Mouse (Mus musculus) cortical plate, adult 2 months (tissue): ENCODE results near the gene 1110059E24Rik. TPM values are rescaled to one million over a fixed set of nuclear protein-coding genes. Genes with fewer than 3 reads are reported as not detected.

Experiments used
- H3K27ac ChIP-seq: fragments of 200-500 bp; 2 replicates; pipeline ENCODE4 v1.5.1; 2012; ENCODE audit warnings: low read length, control low read depth, inconsistent platforms; ENCODE audit not compliant: insufficient read depth
- H3K4me1 ChIP-seq: fragments of 200-500 bp; 2 replicates; pipeline ENCODE4 v1.6.1; 2011; ENCODE audit warnings: low read length; ENCODE audit not compliant: control insufficient read depth, insufficient read depth
- H3K4me3 ChIP-seq: fragments of 200-500 bp; 2 replicates; pipeline ENCODE4 v1.5.1; 2011; ENCODE audit warnings: mild to moderate bottlenecking, low read length, control low read depth; ENCODE audit not compliant: insufficient read depth
- CTCF ChIP-seq: fragments of 200-500 bp; IDR thresholded peaks from 2 replicates; pipeline ENCODE4 v1.5.1; 2011; ENCODE audit warnings: mild to moderate bottlenecking, control low read depth, low read length; ENCODE audit not compliant: insufficient read depth; ENCODE audit errors: extremely low read depth
- POLR2A ChIP-seq: fragments of 200-500 bp; IDR thresholded peaks from 2 replicates; pipeline ENCODE4 v1.6.1; 2011; ENCODE audit warnings: mild to moderate bottlenecking, low read length, control low read depth; ENCODE audit not compliant: insufficient read depth; ENCODE audit errors: extremely low read depth
- polyA plus RNA-seq: library from polyadenylated mRNA; depleted of rRNA; stranded (reverse); fragments of >200 nt; gene quantifications from 2 replicates; pipeline ENCODE4 v1.2.3, GENCODE M21; 2012; rRNA removed

1110059E24Rik gene
- 22.9 and 25.2 TPM in 2 replicates for polyA plus RNA-seq

DNA sequence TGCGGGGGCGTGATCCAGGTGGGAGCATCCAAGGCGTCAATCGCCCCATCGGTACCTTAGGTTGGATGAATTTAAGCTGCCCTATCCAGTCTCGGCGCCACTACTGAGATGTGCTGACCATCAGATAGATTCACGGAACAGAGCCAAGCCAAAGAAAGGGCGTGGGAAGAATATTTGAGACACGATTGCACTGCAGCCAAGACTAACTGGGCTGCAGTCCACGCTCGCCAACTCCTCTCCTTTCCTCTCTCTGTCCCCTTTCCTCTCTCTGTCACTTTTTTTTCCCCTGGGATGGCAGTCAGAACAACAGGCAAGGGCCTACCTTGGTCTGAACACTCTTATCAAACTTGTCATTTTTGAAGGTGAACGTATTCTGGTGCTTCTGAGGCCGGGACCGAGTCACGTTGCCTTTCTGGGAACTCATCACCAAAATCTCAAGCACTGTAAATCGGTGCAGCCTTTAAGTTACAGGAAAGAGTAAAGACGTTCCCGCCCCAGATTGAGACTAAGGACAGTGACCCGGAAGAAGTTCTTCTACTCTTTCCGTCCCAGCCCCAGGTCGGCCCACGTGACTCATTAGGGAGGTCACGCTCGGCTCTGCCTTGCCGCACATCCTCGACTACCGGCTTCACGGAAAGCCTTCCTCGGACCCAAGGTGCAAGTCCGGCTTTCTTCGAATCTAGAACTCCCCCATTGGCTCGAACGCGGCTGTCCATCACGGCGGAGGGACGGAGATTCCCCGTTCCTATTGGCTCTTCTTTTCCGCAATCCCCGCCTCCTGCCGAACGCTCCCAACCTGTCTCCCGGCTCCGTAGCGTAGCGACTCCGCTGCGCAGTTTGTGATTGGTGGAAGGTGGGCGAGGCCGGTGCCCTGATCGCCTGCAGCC, at the start of gene 1110059E24Rik:
Gene 1110059E24Rik (minus strand): TSS at position 692 of the 887 bp plus-strand sequence.
- H3K27ac ChIP-seq: peak within 1 kb of the TSS; percentile 97
- H3K4me1 ChIP-seq: peaks cover 3% of the 10 kb centered on the region; the same call in 1 of the 2 replicates
- H3K4me3 ChIP-seq: peak within 1 kb of the TSS; percentile 69
- TF ChIP-seq CTCF (no peak), POLR2A (peak; percentile 59; the same call in 1 of the 2 replicates)

DNA sequence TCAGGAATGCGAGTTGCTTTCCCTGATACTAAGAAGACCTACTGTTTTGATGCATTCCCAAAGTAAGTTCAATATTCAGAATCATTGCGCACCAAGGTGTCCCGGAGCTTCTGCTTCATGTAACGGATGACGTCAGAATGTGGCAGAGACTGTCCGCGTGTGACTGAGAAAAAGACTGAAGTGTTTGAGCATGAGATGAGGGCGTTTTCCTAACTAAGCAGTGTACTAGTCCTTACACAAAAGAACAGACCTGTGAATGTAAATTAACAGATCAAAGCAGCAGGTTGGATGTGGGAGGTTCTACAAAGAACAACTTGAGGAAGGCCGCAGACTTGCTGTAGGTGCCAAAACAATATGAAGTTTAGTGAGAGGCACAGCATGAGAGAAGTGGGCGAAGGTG, 28.2 kb upstream of the 1110059E24Rik start:
- Histone ChIP-seq H3K4me1 (peaks cover 4% of the 10 kb centered on the region; the same call in 1 of the 2 replicates), H3K4me3 (no peak overlapping the region), H3K27ac (no peak overlapping the region)
- TF ChIP-seq CTCF: no peak
- TF ChIP-seq POLR2A: no peak

DNA sequence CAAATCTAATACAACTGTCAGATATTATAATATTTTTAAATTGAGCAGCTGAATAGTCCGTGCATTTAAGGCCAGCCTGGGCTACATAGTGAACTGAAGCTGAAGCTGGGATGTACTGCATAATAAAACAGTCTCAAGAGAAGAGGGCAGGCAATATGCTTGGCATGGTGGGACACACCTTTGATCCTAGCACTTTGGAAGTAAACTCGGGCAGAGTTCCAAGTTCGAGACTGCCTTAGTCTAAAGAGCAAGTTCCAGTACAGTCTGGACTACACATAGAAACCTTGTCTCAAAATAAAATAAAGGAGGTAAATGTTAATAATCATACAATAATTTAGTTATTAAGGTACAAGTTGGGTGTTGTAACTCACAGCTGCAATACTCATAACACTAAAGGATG, 27.3 kb upstream of the 1110059E24Rik start:
- Histone ChIP-seq H3K27ac (no peak overlapping the region), H3K4me3 (no peak overlapping the region), H3K4me1 (peaks cover 4% of the 10 kb centered on the region; the same call in 1 of the 2 replicates)
- TF ChIP-seq CTCF (no peak), POLR2A (no peak)

DNA sequence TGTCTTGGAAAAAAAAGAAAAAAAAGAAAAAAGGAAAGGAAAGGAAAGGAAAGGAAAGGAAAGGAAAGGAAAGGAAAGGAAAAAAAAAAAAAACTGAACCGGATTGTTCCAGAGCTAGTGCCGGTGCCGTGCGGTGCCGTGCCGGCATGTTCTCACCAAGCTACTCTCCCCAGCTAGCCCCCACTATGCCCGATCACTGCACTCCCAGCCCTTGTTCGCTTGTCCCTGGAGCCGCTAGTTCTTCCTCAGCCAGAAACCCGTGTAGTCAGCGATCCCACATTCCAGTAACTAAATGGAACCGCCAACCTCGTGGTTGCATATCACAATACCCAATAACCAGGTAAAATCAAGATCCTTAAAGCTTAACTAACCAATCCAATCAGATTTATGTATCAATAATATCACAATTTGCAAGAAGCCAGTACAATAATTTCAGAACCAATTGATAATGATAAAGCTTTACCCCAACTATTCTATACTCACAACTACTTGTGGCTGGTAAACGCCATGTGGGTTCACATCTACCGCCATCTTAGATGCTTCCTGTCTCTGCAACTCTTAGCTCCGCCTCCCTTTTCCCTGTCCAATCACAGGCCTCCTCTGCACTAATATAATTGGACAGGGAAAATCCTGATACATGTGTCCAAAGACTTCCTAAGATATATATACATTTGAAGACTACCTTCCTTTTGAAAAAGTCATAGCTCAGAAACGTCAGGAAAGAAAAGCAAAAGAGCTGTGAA, 21.7 kb upstream of the 1110059E24Rik start:
- no peak overlapping the region for H3K27ac ChIP-seq
- peaks cover 4% of the 10 kb centered on the region; the same call in 1 of the 2 replicates for H3K4me1 ChIP-seq
- TF ChIP-seq CTCF (no peak), POLR2A (no peak)
- H3K4me3 ChIP-seq: no peak overlapping the region

DNA sequence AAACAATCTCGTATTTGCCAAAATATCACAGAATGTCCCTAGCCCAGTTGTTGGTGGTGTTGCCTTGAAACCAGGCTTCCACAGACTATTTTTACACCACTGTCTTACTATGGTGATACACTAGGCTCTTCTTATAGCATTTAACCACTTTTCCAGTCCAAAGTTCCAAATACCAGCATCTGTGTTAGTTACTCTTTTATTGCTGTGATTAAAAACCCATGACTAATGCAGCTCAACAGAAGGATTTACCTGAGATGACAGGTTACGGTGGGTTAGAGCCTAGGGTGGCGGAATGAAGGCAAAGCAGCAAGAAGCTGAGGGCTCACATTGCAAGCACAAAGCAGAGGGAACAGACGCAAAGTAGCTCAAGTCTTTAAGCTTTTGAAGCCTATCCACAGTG, 16.9 kb upstream of the 1110059E24Rik start:
- Histone ChIP-seq H3K27ac (no peak overlapping the region), H3K4me3 (no peak overlapping the region), H3K4me1 (no peaks in the 10 kb centered on the region; the same call in 1 of the 2 replicates)
- no peak for TF ChIP-seq POLR2A
- TF ChIP-seq CTCF: no peak

DNA sequence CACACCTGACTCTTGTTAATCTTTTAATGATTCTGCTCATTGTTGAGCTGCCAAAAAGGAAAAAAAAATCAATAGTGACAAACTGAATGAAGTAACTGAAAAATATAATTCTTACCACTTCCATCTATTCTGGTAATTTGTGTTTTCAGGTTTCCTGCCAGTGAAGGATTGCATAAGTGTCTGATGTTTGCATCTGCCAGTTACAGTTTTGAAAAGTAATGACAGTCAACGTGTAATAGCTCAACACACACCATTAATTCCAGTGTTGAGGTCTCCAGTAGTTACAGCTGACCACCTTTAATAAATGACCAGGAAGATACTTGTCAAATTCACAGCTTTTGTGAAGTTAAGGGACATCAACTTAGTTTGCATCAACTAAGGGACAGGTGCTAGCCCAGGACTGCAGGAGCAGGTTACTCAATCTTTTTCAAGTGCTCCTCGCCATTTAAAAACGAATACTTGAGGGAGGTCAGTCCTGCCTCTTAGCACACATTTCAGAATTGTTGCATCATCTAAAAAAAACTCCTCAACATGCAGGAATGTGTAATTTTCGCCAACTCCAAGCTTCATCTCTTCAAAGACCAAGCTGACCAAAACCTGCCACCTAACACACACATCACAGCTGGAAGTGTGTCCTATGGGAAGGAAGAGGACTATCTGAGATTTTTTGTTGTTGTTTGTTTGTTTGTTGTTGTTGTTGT, 11.1 kb upstream of the 1110059E24Rik start:
- 0 out of 2 replicates have a peak overlapping the region, but pooled peaks have one; percentile 37 for H3K27ac ChIP-seq
- H3K4me3 ChIP-seq: no peak overlapping the region
- peaks cover 1% of the 10 kb centered on the region; the same call in 1 of the 2 replicates for H3K4me1 ChIP-seq
- TF ChIP-seq CTCF: no peak
- no peak for TF ChIP-seq POLR2A

DNA sequence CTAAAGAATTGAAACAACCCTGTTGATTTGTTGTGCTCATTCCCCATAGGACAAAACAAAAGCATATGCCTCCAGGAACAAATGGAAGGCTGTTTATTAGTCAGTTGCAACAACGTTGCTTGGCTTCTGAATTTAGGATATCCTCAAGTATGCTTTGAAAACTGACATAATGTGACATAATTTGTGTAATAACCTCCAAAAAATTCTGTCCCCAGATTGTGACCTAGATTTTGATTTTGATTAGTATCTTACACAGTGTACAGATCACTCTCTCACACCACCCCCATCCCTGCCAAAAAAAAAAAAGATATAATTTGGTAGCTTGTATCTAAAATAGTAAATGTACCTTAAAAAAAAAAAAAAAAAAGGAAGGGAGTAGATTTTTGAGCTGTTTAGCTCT, 8.0 kb upstream of the 1110059E24Rik start:
- Histone ChIP-seq H3K4me3 (no peak overlapping the region), H3K27ac (no peak overlapping the region), H3K4me1 (peaks cover 4% of the 10 kb centered on the region; the same call in 1 of the 2 replicates)
- TF ChIP-seq CTCF (no peak), POLR2A (no peak)

DNA sequence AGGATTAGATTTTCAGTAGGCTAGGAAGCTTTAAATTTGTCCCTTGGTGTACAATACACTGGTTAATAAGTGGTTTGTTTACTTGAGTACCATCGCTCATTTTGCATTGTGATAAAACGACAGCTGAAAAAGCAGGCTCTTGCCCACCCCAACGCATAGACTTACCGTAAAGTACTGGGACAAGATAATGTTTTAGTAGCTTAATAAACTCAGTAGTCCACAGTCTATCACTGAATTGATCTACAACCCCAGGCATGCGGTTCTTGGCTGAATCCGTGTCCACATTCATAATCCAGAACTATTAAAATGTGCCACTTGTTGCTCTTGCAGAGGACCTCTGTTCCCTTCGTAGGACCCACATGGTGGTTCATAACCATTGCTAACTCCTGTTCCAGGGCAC, 2.0 kb upstream of the 1110059E24Rik start:
- Histone ChIP-seq H3K27ac (no peak overlapping the region), H3K4me3 (peak overlapping the region; percentile 69), H3K4me1 (peaks cover 4% of the 10 kb centered on the region; the same call in 1 of the 2 replicates)
- no peak for TF ChIP-seq CTCF
- TF ChIP-seq POLR2A: no peak

DNA sequence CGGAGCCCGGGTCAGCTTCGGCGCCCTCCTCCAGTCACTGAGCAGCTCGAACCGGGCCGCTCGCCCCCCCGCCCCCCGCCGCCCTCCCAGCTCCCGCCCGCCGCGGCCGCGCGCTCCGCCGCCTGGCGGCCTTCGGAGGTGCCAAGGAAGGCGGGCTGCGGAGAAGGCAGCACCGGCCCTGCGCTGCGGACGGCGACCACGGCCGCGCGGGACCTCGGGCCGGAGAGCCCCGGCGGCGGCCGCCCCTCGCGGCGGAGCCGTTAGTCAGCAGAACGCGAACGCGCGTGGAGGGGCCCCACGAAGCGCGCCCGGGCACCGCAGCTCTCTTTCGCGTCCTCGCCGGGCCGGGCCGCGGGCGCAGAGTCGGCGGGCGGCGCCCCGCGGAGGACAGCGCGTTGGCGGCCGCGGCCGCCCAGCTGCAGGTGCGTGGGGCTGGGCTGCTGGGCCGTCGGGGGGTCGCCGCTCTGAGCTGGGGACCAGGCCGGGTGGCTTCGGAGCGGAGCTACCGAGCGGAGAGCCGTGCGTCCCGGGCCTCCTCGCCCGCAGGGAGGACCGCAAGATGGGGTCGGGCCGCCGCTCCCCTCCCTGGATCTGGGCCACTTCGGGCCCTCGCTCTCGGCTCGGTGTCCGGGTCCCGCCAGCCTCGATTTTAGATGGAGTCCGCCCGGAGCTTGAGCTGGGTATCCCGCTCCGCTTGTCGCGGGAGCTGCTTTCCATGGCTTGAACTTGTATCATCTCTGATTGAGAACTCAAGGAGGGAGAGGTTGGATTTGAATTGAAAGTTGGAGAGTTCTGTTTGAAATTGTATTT, 601 bp upstream of the 1110059E24Rik start, which contains the start of gene Abhd17b:
Gene Abhd17b (plus strand): TSS at position 14 of the 810 bp plus-strand sequence.
- peak within 1 kb of the TSS; percentile 69 for H3K4me3 ChIP-seq
- TF ChIP-seq CTCF (no peak), POLR2A (no peak)
- H3K27ac ChIP-seq: peak within 1 kb of the TSS; percentile 97
- H3K4me1 ChIP-seq: peaks cover 3% of the 10 kb centered on the region; the same call in 1 of the 2 replicates
